Mouse (Mus musculus) skeletal muscle tissue, adult 2 months (tissue): ENCODE data around the gene Antxr1.
A peak's percentile ranks its signal among the peaks of the same experiment; 100 is the strongest.

Experiments
- DNase-seq: peaks from one replicate; pipeline ENCODE4 v3.0.0-alpha.2; 2012; ENCODE audit warnings: low read depth, low spot score

Antxr1 gene

DNA sequence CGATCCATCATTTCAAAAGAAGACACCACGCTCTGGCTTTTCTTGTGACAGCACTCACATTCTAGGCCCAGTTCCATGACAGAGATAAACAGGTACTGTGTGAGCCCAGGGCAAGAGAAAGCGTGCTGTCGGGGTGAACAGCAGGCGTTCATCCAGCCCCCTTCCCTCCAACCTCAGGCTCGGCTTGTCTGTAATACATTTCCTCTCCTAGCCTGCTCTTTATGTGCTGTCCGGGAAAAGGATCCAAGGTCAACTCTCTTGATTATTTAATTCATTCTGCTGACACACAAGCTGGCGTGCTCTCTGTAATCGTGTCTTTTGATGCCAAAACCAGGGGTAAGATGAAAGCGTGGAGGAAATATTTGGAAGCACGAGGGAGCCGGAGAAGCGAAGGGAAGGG is 192.0 kb downstream of the Antxr1 start:
- no peak for DNase-seq

DNA sequence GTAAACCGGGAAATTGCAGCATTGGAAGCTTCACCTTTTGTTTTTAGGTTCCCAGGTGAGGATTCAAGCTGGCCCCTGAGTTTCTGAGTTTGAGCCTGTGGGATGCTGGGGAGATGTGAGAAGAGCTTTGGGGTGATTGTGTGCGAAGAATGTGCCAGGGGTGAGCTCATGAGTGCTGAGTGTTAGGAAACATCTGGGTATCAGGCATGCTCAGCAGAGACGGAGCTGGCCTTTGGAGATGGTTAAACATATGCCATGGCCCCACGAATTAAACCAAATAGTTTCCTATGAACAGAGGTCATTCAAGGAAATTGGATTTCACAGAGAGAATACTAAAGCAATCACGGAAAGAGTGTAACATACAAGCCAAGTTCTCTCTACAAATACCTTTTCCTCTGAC is 193.4 kb downstream of the Antxr1 start:
- no peak for DNase-seq

DNA sequence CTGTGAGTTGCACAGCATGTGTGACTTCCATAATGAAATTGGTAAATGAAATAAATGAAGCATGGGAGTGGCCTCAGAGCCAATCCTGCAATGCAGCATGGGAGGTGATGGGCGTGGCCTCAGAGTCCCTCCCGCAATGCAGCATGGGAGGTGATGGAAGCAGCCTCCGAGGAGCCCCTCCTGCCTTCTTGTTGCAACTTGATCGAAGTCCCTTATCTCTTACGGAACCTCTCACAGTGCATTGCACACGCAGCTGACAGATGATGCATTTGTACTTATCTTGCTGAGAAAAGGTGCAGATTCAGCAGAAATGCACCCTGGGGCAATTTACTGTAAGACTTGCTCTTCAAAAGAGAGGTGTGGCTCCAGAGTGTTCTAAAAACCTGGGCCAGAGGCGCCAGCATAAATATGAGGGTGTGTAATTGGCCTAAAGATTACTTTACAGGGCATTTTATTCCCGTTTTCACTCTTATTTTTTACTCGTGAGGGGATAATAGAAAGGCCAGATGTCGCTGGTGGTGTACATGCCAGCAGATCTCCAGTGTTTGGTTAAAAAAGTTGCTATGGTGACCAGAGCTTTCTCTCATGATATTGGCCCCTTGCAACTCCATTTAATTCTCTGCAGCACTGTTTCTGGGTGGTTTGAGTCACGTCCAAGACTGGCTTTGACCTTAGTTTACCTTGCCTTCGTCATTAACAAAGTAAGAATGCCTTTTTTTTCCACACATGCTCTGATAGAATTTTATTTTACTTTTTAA is 195.6 kb downstream of the Antxr1 start:
- DNase-seq, result peak; percentile 53

DNA sequence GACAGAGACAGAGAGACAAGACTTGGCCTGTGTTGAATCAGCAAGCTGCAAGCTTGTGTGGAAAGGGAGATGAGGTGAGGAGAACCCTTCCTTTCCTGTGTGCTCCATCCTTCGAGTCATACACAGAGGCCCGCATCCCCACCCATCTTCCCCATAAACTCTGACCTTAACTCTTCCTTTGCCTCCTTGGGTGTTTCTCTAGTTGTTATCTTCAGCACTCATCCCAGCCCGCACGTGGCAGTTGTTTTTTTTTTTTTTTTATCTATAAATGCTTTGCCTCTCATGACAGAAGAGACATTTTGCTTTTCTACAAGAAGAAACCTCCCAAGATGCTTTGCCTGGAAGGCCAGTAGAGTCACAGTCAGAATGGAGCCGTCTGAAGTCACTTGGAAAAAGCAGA is 197.1 kb downstream of the Antxr1 start:
- no peak for DNase-seq

DNA sequence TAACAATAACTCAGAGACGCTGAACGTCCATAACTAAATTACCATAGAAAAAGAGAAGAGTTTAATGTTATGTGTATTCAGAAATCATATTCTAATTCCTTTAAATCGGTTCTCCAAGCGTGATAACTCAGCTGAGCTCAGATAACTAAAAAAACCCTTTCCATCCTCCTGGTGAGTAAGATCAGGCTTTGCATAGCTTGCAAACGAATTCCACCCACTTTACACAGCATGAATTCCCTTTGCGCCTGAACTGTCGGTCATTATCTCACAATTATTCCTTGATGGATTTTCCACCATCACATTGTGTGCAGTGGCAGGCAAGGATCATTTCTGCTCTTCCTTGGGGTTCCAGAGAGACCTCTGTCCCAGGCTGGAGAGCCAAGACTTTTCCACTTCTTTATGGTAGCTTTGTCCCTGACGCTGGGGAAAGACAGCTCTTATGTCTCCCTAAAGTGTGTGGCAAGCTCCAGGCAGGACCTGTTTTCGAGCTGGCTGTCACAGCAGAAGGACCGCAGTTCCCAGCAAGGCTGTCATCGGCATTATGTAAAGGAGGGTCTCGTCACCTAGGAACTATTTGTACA is 201.6 kb downstream of the Antxr1 start:
- DNase-seq, result no peak

DNA sequence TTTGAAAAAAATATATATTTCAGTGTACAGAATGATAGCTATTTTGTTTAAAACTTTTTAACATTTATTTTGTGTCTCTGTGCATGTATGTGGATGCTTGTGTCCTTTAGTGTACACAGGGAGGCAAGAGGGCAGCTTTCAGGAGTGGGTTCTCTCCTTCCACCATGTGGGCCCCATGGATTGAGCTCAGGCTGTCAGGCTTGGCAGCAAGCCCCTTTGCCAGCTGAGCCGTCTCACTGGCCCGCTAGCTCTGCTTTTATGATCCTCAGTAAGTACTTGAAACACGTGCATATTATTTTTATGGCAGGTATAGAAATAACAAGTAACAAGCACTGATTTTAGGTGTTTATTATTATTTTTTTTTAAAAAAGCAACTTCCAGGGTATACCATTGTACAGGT is 202.1 kb downstream of the Antxr1 start:
- no peak for DNase-seq

DNA sequence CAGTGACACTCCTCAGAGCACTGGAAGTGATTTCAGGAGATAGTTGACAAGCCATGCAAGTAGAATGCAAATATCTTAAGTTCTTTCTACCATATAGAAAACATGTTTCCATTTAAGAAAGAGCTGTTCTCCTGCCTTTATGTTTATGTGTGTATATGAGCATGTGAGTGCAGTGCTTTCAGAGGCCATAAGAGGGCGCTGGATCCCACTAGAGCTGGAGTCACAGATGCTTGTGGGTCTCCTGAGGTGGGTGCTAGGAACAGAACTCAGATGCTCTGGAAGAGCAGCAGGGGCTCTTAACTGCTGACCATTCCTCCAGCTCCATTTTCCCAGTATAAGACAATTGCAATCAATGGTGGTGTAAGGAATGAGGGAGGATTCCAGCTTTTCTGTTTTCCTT is 204.5 kb downstream of the Antxr1 start:
- DNase-seq, result no peak

DNA sequence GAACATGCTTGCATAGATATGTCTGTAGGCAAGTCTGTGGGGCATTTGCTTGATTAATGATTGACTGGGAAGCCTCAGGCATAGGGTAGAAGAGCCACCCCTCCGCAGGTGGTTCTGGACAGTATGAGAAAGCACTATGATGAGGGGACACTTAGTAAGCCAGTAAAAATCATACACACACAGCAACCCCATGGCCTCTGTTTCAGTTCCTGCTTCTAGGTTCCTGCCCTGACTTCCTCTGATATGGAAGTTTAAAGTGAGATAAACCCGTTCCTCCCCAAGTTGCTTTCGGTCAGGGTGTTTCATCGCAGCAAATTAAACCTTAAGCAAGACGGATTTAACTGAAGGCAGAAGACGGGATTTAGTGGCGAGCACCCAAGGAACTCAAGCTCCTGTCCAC is 205.0 kb downstream of the Antxr1 start:
- DNase-seq, result no peak

DNA sequence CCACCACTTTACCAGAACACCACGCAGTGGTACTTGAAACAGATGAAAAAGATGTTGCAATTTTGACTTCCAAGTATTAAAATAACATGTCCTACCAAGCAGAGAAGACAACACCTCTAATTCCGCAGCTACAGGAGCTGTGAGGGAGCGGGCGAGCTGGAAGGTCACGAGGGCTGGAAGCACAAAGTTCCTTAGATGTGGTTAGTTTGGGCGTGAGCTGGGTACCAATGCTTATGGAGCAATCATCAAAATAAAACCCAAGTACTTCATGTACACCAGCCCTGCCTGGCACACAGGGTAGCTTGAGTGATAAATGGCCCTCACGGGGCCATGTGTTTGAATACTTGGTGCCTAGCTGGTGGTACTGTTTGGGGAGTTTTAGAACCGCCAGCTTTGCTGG is 205.8 kb downstream of the Antxr1 start:
- DNase-seq, result no peak

DNA sequence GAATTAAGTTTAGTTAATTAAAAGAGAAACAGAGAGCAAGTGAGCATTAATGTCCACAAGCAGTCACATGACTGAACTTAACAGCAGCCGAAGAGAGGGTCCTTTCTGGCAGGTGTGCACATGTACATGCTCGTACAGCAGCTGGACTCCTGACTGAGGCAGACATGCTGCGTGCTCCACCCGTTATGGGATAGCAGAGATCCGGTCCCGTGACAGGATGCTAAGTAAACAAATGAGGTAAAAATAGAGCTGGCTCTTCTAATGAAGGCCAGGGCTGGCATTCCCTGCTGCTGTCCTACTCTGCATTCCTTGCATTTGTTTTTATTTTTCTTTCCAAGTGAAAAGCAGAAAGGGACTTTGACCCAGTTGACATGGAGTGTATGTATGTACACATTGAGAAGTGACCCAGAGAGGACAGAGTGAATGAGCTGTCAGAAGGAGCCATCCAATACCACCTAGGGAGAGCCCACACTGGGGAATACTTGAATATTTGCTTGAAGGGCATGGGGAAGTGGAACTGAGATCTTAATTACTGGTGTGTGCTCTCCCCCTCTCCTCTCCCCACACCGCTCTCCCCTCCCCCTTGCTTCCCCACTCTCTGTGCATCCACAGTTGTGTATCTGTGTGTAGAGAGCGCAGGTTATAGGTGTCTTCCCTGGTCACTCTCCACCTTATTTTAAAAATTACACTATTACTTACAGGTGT is 208.4 kb downstream of the Antxr1 start:
- no peak for DNase-seq

DNA sequence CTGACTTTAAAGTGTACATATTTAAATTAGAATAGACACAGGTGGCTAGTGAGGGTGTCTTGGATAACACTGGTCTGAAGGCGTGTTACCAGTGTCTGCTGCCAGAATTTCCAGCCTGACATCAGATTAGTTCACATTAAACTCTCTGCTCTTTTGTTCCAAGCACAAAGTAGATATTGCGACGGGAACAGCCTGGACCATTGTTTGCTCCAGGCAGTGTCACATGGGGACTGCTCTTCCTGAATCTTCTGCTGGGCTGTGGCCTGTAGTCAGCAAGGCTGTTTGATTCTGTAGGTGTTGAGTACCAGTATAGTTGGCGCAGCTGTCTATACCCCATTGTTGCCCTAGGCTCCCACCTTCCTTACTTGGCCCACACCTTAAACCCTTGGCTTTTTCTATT is 211.6 kb downstream of the Antxr1 start:
- DNase-seq, result no peak

DNA sequence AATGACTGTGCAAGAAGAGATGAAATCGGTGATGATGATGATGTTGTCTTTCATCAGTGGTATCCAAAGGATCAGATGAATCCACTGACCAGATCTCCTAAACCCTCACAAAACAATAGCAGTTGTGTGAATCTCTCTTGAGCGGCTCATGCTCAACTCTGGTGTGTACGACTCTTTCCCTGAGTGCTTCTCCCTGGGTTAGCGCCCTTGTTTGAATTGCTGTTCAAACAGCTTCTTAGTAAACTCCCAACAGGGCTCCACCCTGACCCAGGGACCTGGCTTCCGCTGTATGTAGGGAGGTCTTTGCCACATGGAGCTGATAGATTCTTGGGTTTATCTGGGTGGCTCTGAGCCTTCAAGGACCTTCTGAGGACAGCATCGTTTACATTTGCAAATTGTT is 212.2 kb downstream of the Antxr1 start:
- no peak for DNase-seq

DNA sequence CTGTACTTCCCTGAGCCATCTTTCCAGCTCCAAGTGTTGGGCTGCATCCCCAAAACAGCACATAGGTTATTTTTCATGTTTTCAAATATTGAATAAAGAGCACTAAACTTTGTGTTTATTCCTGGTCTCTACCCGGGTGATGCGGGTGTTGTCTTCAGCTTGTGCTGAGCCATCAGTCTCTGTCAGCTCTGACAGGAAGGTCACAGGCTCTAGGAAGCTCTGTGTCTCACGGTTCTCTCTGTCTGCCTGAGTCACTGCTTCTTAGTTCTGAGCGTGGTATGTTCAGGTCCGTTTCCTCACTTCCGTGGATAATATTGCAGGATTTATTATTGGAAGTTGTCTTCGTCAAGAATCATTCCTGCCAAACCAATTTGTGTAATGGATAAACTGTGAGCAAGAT is 213.7 kb downstream of the Antxr1 start:
- DNase-seq, result no peak

DNA sequence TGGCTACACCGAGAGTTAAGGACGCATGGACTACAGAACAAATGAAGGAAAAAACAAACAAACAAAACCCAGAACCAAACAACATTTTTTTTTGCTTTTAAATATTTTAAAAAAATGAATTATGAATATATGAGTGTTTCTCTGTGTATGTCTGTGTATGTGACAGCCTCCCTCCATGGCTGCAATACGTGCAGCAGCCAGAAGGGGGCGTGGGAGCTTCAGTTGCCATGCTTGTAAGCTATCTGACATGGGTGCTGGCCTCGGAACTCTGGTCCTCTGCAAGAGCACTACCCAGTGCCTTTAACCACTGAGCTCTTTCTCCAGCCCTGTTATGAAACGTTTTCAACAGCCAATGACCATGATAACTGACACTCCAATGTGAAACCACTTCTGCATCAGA is 215.0 kb downstream of the Antxr1 start:
- no peak for DNase-seq

DNA sequence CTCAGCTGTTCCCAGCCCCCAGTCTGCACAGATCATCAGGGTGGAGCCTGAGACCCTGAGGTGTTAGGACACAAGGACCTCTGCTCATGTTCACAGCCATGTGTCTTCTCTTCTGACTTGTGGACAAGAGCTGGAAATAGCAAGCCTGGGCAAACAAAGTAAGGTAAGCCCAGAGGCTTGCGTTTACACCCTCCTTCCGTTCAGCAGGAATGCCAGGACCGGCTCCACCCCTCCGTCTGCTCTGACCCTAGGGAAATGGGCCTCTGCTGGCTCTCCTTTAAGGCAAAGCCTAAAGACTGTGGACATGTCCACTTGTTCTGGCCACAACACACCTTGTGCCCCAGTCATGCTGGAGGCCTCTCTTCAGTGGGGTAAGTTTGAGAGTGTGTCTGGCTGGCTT is 215.6 kb downstream of the Antxr1 start:
- no peak for DNase-seq

DNA sequence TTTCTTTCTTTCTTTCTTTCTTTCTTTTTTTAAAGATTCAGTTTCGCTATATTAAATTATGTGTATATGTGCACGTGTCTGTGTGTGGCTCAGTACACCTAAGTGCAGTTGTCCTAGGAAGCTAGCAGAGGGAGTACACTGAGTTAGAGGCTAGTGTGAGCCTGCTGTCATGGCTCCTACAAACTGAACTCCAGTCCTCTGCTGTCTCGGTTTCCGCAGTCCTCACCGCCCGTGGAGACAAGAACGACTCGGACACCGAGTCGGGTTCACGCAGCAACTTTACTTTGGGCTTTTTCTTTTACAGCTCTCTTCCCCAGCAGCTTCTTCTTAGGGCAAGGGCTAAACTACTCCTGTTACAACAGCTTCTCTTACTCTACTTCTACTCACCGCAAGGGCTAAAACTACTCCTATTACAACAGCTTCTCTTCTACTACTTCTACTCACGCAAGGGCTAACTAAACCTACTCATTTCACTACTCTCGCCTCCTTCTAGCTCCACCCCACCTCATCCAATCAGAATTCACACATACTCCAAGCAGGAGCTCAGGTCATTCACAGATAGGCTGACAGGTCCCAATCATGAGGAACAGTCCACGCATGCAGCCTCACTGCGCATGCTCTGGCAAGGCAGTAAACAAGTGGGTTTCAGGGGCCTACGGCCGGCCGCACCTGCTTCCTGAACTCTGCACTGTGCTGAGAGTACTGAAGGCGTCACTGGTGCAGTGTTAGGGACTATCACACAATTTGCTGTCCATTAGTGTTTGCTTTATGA is 216.4 kb downstream of the Antxr1 start:
- no peak for DNase-seq

DNA sequence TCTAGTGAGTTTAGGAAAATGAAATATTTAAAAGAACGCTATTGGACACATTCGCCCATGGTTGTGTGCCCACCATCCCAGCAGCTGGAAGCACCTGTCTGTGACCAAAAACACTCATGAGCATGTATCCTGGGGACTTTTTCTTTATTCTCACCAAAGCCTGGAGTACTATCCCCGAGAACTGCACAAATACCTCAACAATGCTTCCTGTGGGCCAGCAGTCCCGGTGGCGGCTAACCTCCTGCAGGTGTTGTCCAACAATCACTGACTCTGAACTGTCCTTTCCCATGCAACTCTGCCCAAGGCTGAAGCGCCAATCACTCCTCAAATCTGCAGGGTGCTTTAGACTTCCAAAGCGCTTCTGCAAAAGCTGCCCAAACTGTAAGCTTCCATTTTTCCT is 219.0 kb downstream of the Antxr1 start:
- no peak for DNase-seq

DNA sequence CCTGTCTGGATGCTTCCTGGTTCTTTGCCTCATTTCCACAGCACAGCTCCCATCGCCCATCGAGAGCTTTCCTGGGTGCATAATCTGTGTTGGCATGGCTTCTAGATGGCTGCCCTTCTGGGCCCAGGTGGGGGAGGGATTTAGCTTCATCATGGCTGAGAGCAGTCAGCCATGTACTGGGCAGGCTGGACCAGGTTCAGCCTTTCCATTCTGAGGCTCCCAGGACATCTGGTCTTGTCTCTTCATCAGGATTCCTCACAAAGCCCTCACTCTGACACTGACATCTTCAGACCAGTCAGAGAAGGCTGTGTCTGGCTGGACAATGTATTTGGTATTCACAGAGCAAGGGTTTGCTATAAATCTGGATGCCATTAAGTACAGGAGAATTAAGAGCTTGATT is 219.6 kb downstream of the Antxr1 start:
- no peak for DNase-seq

DNA sequence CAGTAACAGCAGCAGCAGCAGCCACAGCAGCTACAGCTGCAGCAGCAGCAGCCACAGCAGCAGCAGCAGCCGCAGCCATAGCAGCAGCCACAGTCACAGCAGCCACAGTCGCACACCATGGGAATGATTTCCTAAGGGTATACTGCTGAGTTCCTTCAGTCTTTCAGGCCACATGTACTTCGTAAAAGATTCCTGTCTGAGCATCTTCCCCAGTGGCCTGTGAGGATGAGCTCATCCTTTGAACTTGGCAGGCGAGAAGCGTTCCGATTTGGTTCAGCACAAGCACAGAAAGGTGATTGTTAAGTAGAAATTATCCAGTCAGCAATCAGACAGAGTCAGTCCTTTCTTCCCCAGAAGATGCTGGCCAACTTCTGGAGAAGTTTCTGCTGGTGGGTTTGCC is 223.5 kb downstream of the Antxr1 start:
- peak; percentile 61 for DNase-seq

DNA sequence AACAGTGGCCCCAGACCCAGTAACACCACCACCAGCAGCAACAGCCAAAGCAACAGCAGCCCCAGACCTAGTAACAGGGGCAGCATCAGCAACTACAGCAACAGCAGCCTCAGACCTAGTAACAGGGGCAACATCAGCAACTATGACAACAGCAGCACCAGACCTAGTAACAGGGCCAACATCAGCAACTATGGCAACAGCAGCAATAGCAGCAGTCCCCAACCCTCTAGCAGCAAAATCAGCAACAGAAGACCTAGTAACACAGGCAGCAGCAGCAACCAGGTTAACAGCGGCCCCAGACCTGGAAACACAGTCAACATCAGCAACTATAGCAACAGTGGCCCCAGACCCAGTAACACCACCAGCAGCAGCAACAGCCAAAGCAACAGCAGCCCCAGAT is 224.1 kb downstream of the Antxr1 start:
- DNase-seq, result no peak

DNA sequence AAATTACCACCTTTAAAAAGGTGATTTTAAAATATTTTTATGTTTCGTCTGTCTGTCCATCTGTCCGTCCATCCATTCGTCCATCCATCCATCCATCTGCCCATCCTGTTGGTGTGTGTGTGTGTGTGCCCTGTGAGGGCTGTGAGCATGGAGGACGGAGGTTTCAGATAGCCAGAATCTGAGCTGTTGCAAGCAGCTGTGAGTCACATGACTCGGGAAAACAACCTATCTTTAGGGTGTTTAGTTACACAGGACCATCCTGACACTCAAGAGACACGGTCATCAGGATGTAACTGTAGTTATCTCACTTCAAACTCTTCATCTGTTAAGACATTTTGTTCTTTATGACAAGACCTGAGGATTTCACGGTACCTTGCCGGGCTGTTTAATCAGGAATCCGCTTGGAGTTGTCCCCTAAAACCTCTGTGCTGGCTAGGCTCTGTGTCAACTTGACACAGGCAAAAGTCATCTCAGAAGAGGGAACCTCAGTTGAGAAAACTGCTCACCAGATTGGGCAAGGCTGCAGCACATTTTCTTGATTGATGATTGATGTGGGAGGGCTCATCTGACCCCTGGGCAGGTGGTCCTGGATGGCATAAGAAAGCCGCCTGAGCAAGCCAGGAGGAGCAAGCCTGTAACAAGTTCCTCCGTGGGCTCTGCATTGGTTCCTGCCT is 231.4 kb downstream of the Antxr1 start, which contains the start of gene D6Ertd527e:
Gene D6Ertd527e, plus strand, starts transcription at position 624 of the 674 bp plus-strand sequence.
- no peak for DNase-seq

DNA sequence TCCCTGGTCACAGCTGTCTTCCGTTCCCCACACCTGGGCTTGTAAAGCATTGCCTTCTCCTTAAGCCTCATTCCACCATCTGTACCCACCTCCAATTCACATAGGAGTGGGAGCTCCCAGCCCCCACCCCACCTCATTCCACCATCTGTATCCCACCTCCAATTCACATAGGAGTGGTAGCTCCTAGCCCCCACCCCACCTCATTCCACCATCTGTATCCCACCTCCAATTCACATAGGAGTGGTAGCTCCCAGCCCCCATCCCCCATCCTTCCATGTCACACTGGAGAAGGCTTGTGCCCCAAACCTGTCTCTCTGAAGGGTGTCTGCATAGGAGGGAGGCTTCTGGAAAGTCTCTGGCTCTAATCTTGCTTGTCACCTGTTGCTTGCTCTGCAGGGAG is 232.3 kb downstream of the Antxr1 start:
- no peak for DNase-seq
